Mouse (Mus musculus): ENCODE data around the gene Tbl1xr1. TPM values are rescaled to one million over a fixed set of nuclear protein-coding genes. Genes with fewer than 3 reads are reported as not detected.

Tbl1xr1 gene
- polyA plus RNA-seq, 1 experiment: 14.7 TPM

- Histone ChIP-seq H3ac (ENCODE audit: control insufficient read depth, insufficient read length) (no peak overlapping the region), H3K79me2 (ENCODE audit: control insufficient read depth, insufficient read depth) (peaks cover 100% of the 10 kb centered on the region), H3K4me2 (ENCODE audit: low read depth) (no peak overlapping the region), H3K27me3 (ENCODE audit: control insufficient read depth, insufficient read depth, insufficient read length) (no peaks in the 10 kb centered on the region), H3K4me3 (no peak overlapping the region), H3K36me3 (ENCODE audit: control insufficient read depth, insufficient read depth) (peaks cover 6% of the 10 kb centered on the region)
- TF ChIP-seq SRF (IDR thresholded peaks at IDR 0.05; ENCODE audit: control insufficient read depth, insufficient read length, low read depth): no peak
- no peak for TF ChIP-seq MYOG (IDR thresholded peaks at IDR 0.05; ENCODE audit: control insufficient read depth in 1 of 3, insufficient read depth in 1 of 3, insufficient read length in 2 of 3, low read depth in 2 of 3)
- TF ChIP-seq MYOD1 (IDR thresholded peaks at IDR 0.05; ENCODE audit: control insufficient read depth in 1 of 3, insufficient read length in 2 of 3, low read depth in 2 of 3): no peak
- TF ChIP-seq POLR2AphosphoS2 (IDR thresholded peaks at IDR 0.05; ENCODE audit: insufficient read length, low read depth): no peak
- no peak for TF ChIP-seq TCF12 (IDR thresholded peaks at IDR 0.05; ENCODE audit: insufficient read depth, poor library complexity, severe bottlenecking)
- no peak for TF ChIP-seq E2F4 (IDR thresholded peaks at IDR 0.05; ENCODE audit: insufficient read depth)
- TF ChIP-seq USF1 (IDR thresholded peaks at IDR 0.05; ENCODE audit: low read depth): no peak
- no peak for TF ChIP-seq MAX (IDR thresholded peaks at IDR 0.05; ENCODE audit: low read depth)
- no peak for TF ChIP-seq CEBPB (IDR thresholded peaks at IDR 0.05; ENCODE audit: insufficient read depth, poor library complexity, severe bottlenecking)
- no peak for TF ChIP-seq TCF3 (IDR thresholded peaks at IDR 0.05; ENCODE audit: insufficient read length, low read depth)
- no peak for TF ChIP-seq POLR2A (IDR thresholded peaks at IDR 0.05; ENCODE audit: insufficient read length, low read depth)
These were observed 8.0 kb downstream of the Tbl1xr1 start for GRCm38 (mm10) chr3:22084222-22084996.

GRCm38 (mm10) chr3:22089825-22090224 is 13.4 kb downstream of the Tbl1xr1 start:
- peak overlapping the region; percentile 43 for H3K4me2 ChIP-seq (ENCODE audit: low read depth)
- H3K36me3 ChIP-seq (ENCODE audit: control insufficient read depth, insufficient read depth): no peaks in the 10 kb centered on the region
- H3K27me3 ChIP-seq (ENCODE audit: control insufficient read depth, insufficient read depth, insufficient read length): no peaks in the 10 kb centered on the region
- no peak overlapping the region for H3ac ChIP-seq (ENCODE audit: control insufficient read depth, insufficient read length)
- no peak overlapping the region for H3K4me3 ChIP-seq
- no peak for TF ChIP-seq E2F4 (IDR thresholded peaks at IDR 0.05; ENCODE audit: insufficient read depth)
- no peak for TF ChIP-seq TCF12 (IDR thresholded peaks at IDR 0.05; ENCODE audit: insufficient read depth, poor library complexity, severe bottlenecking)
- no peak for TF ChIP-seq TCF3 (IDR thresholded peaks at IDR 0.05; ENCODE audit: insufficient read length, low read depth)
- no peak for TF ChIP-seq CEBPB (IDR thresholded peaks at IDR 0.05; ENCODE audit: insufficient read depth, poor library complexity, severe bottlenecking)
- TF ChIP-seq USF1 (IDR thresholded peaks at IDR 0.05; ENCODE audit: low read depth): no peak
- TF ChIP-seq POLR2A (IDR thresholded peaks at IDR 0.05; ENCODE audit: insufficient read length, low read depth): no peak
- TF ChIP-seq MAX (IDR thresholded peaks at IDR 0.05; ENCODE audit: low read depth): no peak
- no peak for TF ChIP-seq REST (IDR thresholded peaks at IDR 0.05; ENCODE audit: insufficient read depth, insufficient read length)
- H3K79me2 ChIP-seq (ENCODE audit: control insufficient read depth, insufficient read depth): peaks cover 96% of the 10 kb centered on the region

GRCm38 (mm10) chr3:22090431-22091265 is 14.2 kb downstream of the Tbl1xr1 start:
- Histone ChIP-seq H3K27me3 (ENCODE audit: control insufficient read depth, insufficient read depth, insufficient read length) (no peaks in the 10 kb centered on the region), H3K4me3 (no peak overlapping the region), H3K79me2 (ENCODE audit: control insufficient read depth, insufficient read depth) (peaks cover 96% of the 10 kb centered on the region), H3K4me2 (ENCODE audit: low read depth) (peak overlapping the region; percentile 43), H3ac (ENCODE audit: control insufficient read depth, insufficient read length) (no peak overlapping the region), H3K36me3 (ENCODE audit: control insufficient read depth, insufficient read depth) (no peaks in the 10 kb centered on the region)
- peak in 1 of 3 experiments; percentile 62 for TF ChIP-seq MYOG (IDR thresholded peaks at IDR 0.05; ENCODE audit: control insufficient read depth in 1 of 3, insufficient read depth in 1 of 3, insufficient read length in 2 of 3, low read depth in 2 of 3)
- TF ChIP-seq MYOD1 (IDR thresholded peaks at IDR 0.05; ENCODE audit: control insufficient read depth in 1 of 3, insufficient read length in 2 of 3, low read depth in 2 of 3): peak in 2 of 3 experiments; percentile 48 to 67
- no peak for TF ChIP-seq USF1 (IDR thresholded peaks at IDR 0.05; ENCODE audit: low read depth)
- no peak for TF ChIP-seq TCF3 (IDR thresholded peaks at IDR 0.05; ENCODE audit: insufficient read length, low read depth)
- TF ChIP-seq POLR2AphosphoS2 (IDR thresholded peaks at IDR 0.05; ENCODE audit: insufficient read length, low read depth): no peak

- H3K4me2 ChIP-seq (ENCODE audit: low read depth): peak overlapping the region; percentile 43
- H3ac ChIP-seq (ENCODE audit: control insufficient read depth, insufficient read length): no peak overlapping the region
- no peaks in the 10 kb centered on the region for H3K27me3 ChIP-seq (ENCODE audit: control insufficient read depth, insufficient read depth, insufficient read length)
- no peak overlapping the region for H3K4me3 ChIP-seq
- TF ChIP-seq TCF12 (IDR thresholded peaks at IDR 0.05; ENCODE audit: insufficient read depth, poor library complexity, severe bottlenecking) (no peak), MYOG (IDR thresholded peaks at IDR 0.05; ENCODE audit: control insufficient read depth in 1 of 3, insufficient read depth in 1 of 3, insufficient read length in 2 of 3, low read depth in 2 of 3) (peak in 1 of 3 experiments; percentile 2)
- H3K36me3 ChIP-seq (ENCODE audit: control insufficient read depth, insufficient read depth): no peaks in the 10 kb centered on the region
- peaks cover 96% of the 10 kb centered on the region for H3K79me2 ChIP-seq (ENCODE audit: control insufficient read depth, insufficient read depth)
These were observed 14.8 kb downstream of the Tbl1xr1 start for GRCm38 (mm10) chr3:22091266-22091550.

GRCm38 (mm10) chr3:22091681-22092080 is 15.2 kb downstream of the Tbl1xr1 start:
- no peaks in the 10 kb centered on the region for H3K27me3 ChIP-seq (ENCODE audit: control insufficient read depth, insufficient read depth, insufficient read length)
- TF ChIP-seq SRF (IDR thresholded peaks at IDR 0.05; ENCODE audit: control insufficient read depth, insufficient read length, low read depth): no peak
- TF ChIP-seq E2F4 (IDR thresholded peaks at IDR 0.05; ENCODE audit: insufficient read depth): no peak
- TF ChIP-seq USF1 (IDR thresholded peaks at IDR 0.05; ENCODE audit: low read depth): no peak
- TF ChIP-seq POLR2A (IDR thresholded peaks at IDR 0.05; ENCODE audit: insufficient read length, low read depth): no peak
- TF ChIP-seq MAX (IDR thresholded peaks at IDR 0.05; ENCODE audit: low read depth): no peak
- TF ChIP-seq CEBPB (IDR thresholded peaks at IDR 0.05; ENCODE audit: insufficient read depth, poor library complexity, severe bottlenecking): no peak
- no peak for TF ChIP-seq TCF3 (IDR thresholded peaks at IDR 0.05; ENCODE audit: insufficient read length, low read depth)
- TF ChIP-seq POLR2AphosphoS2 (IDR thresholded peaks at IDR 0.05; ENCODE audit: insufficient read length, low read depth): no peak
- TF ChIP-seq REST (IDR thresholded peaks at IDR 0.05; ENCODE audit: insufficient read depth, insufficient read length): no peak
- TF ChIP-seq TCF12 (IDR thresholded peaks at IDR 0.05; ENCODE audit: insufficient read depth, poor library complexity, severe bottlenecking): no peak
- no peak for TF ChIP-seq MYOG (IDR thresholded peaks at IDR 0.05; ENCODE audit: control insufficient read depth in 1 of 3, insufficient read depth in 1 of 3, insufficient read length in 2 of 3, low read depth in 2 of 3)
- TF ChIP-seq MYOD1 (IDR thresholded peaks at IDR 0.05; ENCODE audit: control insufficient read depth in 1 of 3, insufficient read length in 2 of 3, low read depth in 2 of 3): no peak
- peaks cover 96% of the 10 kb centered on the region for H3K79me2 ChIP-seq (ENCODE audit: control insufficient read depth, insufficient read depth)
- H3K4me3 ChIP-seq: no peak overlapping the region
- no peak overlapping the region for H3K4me2 ChIP-seq (ENCODE audit: low read depth)
- no peaks in the 10 kb centered on the region for H3K36me3 ChIP-seq (ENCODE audit: control insufficient read depth, insufficient read depth)
- no peak overlapping the region for H3ac ChIP-seq (ENCODE audit: control insufficient read depth, insufficient read length)

All from myocyte (in vitro differentiated cells).